ENCODE assay signal across 23 mouse cellular contexts in genomic region chr3:157303430-157304116, GRCm38 (mm10).
DNase-seq lines count a peak whose midpoint lies in the region; ATAC-seq lines count a peak whose summit lies in the region.
"Had no signal": no experiment of that assay in that cellular context is flagged by ENCODE, and none has a peak within 500 bp of the region (broad histone marks: within the 10 kb centered on the region; RNA-seq: fewer than 3 reads in every experiment).

No protein-coding gene starts in this region.

- no peaks in the 10 kb centered on the region for H3K4me1 ChIP-seq in kidney, embryonic 15.5 days
- peaks cover 2% of the 10 kb centered on the region; the same call in 1 of the 2 replicates for H3K4me1 ChIP-seq in hindbrain, embryonic 16.5 days (ENCODE audit: control insufficient read depth, insufficient read depth, low read depth, low read length)
- H3K4me1 ChIP-seq in neural tube, embryonic 12.5 days = no peaks in the 10 kb centered on the region
- H3K4me1 ChIP-seq: embryonic facial prominence, embryonic 15.5 days; limb, embryonic 13.5 days; liver, embryonic 13.5 days had no signal

- H3K9ac ChIP-seq in kidney, embryonic 15.5 days = no peak overlapping the region
- H3K9ac ChIP-seq in hindbrain, embryonic 16.5 days (ENCODE audit: low read depth, low read length) = no peak overlapping the region
- H3K9ac ChIP-seq in neural tube, embryonic 12.5 days = no peak overlapping the region
- H3K9ac ChIP-seq: embryonic facial prominence, embryonic 15.5 days; limb, embryonic 13.5 days; liver, embryonic 13.5 days had no signal

- H3K36me3 ChIP-seq in kidney, embryonic 15.5 days = no peaks in the 10 kb centered on the region
- no peaks in the 10 kb centered on the region for H3K36me3 ChIP-seq in hindbrain, embryonic 16.5 days (ENCODE audit: control insufficient read depth, insufficient read depth, low read length)
- no peaks in the 10 kb centered on the region for H3K36me3 ChIP-seq in neural tube, embryonic 12.5 days
- H3K36me3 ChIP-seq: embryonic facial prominence, embryonic 15.5 days; limb, embryonic 13.5 days; liver, embryonic 13.5 days had no signal

- H3K4me2 ChIP-seq in kidney, embryonic 15.5 days = no peak overlapping the region
- H3K4me2 ChIP-seq in hindbrain, embryonic 16.5 days (ENCODE audit: low read length) = no peak overlapping the region
- no peak overlapping the region for H3K4me2 ChIP-seq in neural tube, embryonic 12.5 days (replicated peaks)
- H3K4me2 ChIP-seq: embryonic facial prominence, embryonic 15.5 days; heart, embryonic 11.5 days; limb, embryonic 13.5 days; liver, embryonic 13.5 days had no signal

- 0 out of 2 replicates have a peak, but pooled peaks have one; percentile 36 for ATAC-seq in kidney, embryonic 15.5 days (replicated peaks; ENCODE audit: low FRiP score)
- ATAC-seq in hindbrain, embryonic 16.5 days = peak; percentile 86
- ATAC-seq in neural tube, embryonic 12.5 days (ENCODE audit: low FRiP score, low read depth) = peak; percentile 21; the same call in 1 of the 2 replicates
- ATAC-seq: intestine, postnatal 0 days had no signal

- no peak overlapping the region for H3K4me3 ChIP-seq in kidney, embryonic 15.5 days (replicated peaks)
- H3K4me3 ChIP-seq in hindbrain, embryonic 16.5 days (ENCODE audit: low read length) = no peak overlapping the region
- no peak overlapping the region for H3K4me3 ChIP-seq in neural tube, embryonic 12.5 days
- H3K4me3 ChIP-seq: embryonic facial prominence, embryonic 15.5 days; limb, embryonic 13.5 days; liver, embryonic 13.5 days; megakaryocyte, embryonic 14.5 days had no signal

- intact Hi-C loops in gastrocnemius, postnatal 36 days (cut with DNase I) = no loop called here

- WGBS in kidney, embryonic 15.5 days = 58% methylated on average over 4 of the region's 4 CpGs
- 45% methylated on average over 4 of the region's 4 CpGs for WGBS in hindbrain, embryonic 16.5 days
- WGBS in neural tube, embryonic 12.5 days = 62% methylated on average over 4 of the region's 4 CpGs

- H3K27ac ChIP-seq in kidney, embryonic 15.5 days = no peak overlapping the region
- H3K27ac ChIP-seq in hindbrain, embryonic 16.5 days (ENCODE audit: low read depth, low read length) = no peak overlapping the region
- H3K27ac ChIP-seq in neural tube, embryonic 12.5 days = no peak overlapping the region
- H3K27ac ChIP-seq: embryonic facial prominence, embryonic 15.5 days; limb, embryonic 13.5 days; liver, embryonic 13.5 days had no signal

- no peaks in the 10 kb centered on the region for H3K27me3 ChIP-seq in kidney, embryonic 15.5 days
- H3K27me3 ChIP-seq in hindbrain, embryonic 16.5 days (replicated peaks; ENCODE audit: control insufficient read depth, insufficient read depth, low read length) = no peaks in the 10 kb centered on the region
- H3K27me3 ChIP-seq in neural tube, embryonic 12.5 days (replicated peaks) = no peaks in the 10 kb centered on the region
- H3K27me3 ChIP-seq: embryonic facial prominence, embryonic 15.5 days; limb, embryonic 13.5 days; liver, embryonic 13.5 days; megakaryocyte, embryonic 14.5 days had no signal

- DNase-seq in embryo, embryonic 10.5 days (ENCODE audit: low spot score) = peak; percentile 13
- DNase-seq in embryo, embryonic 9.5 days (ENCODE audit: extremely low spot score) = no peak
- DNase-seq in kidney, adult 8-10 months = no peak
- DNase-seq in gastrocnemius, postnatal 36 days = no peak
- DNase-seq in frontal cortex, postnatal 36 days (ENCODE audit: low spot score in 2 of 2) = no peak
- DNase-seq: adrenal gland, postnatal 10 days; cerebellum, adult 2 months; cerebellum, postnatal 25 days; embryo, embryonic 11 days; heart, adult 11 months; layer of hippocampus, adult 9-11 months; liver, embryonic 13.5 days; lung, adult 2 months; lung, postnatal 36 days; thymus, postnatal 14 days had no signal

- H3K9me3 ChIP-seq in kidney, embryonic 15.5 days (replicated peaks) = no peaks in the 10 kb centered on the region
- H3K9me3 ChIP-seq in hindbrain, embryonic 16.5 days (ENCODE audit: control insufficient read depth, low read length) = no peaks in the 10 kb centered on the region
- H3K9me3 ChIP-seq in neural tube, embryonic 12.5 days = no peaks in the 10 kb centered on the region
- H3K9me3 ChIP-seq: embryonic facial prominence, embryonic 15.5 days; liver, embryonic 13.5 days had no signal

Comparison
In these comparisons a context has a peak if more than half of its experiments do, and no peak if none do; other contexts are left out.
1. ATAC-seq: peak in every context shown above with its lines; median percentile 86 in hindbrain, embryonic 16.5 days; 36 in kidney, embryonic 15.5 days; 21 in neural tube, embryonic 12.5 days.